Mouse (Mus musculus): ENCODE results near the gene Pxmp4. TPM values are rescaled to one million over a fixed set of nuclear protein-coding genes. Genes with fewer than 3 reads are reported as not detected.

Pxmp4 gene
- polyA plus RNA-seq, 1 experiment: 9.5 TPM

DNA sequence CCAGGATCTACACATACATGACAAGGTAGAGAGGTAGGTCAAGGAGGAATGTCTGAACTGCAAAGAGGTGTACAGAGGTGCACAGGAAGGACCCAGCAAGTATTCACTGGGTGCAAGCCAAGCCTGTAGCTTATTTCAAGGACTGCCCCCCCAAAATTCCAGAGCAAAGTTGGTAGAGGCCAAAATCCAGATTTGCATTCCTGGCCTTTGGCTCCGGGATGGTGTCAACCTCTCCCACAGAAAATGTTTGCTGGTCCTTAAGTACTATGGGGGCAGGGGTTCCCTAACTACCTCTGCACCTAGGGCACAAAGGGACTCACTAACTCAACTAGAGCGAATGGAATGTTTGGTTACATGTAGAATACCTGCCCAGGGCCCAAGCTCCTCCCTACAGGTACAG lies 35.7 kb downstream of the Pxmp4 start:
- Histone ChIP-seq H3K27me3 (ENCODE audit: control insufficient read depth, insufficient read depth, low read length, poor library complexity, severe bottlenecking) (no peaks in the 10 kb centered on the region), H3K9ac (ENCODE audit: low read depth, poor library complexity, severe bottlenecking) (peak overlapping the region; percentile 85; the same call in 1 of the 2 replicates), H3K9me3 (replicated peaks; ENCODE audit: control insufficient read depth, insufficient read depth, low read length, poor library complexity, severe bottlenecking) (no peaks in the 10 kb centered on the region), H3K4me3 (ENCODE audit: low read depth, low read length) (peak overlapping the region; percentile 99), H3K27ac (ENCODE audit: insufficient read depth, low read length) (no peak overlapping the region), H3K4me1 (ENCODE audit: control insufficient read depth, insufficient read depth, low read length) (peaks cover 1% of the 10 kb centered on the region), H3K36me3 (ENCODE audit: control insufficient read depth, insufficient read depth, low read length, poor library complexity, severe bottlenecking) (peaks cover 11% of the 10 kb centered on the region)
- no peak for TF ChIP-seq EP300 (IDR thresholded peaks at IDR 0.05; ENCODE audit: insufficient read depth, low read depth, low read length)
- TF ChIP-seq POLR2A (IDR thresholded peaks at IDR 0.05; ENCODE audit: insufficient read depth, low read length): no peak
- TF ChIP-seq CTCF (IDR thresholded peaks at IDR 0.05; ENCODE audit: low read depth, low read length): no peak

- TF ChIP-seq POLR2A (IDR thresholded peaks at IDR 0.05; ENCODE audit: insufficient read depth, low read length) (no peak), EP300 (IDR thresholded peaks at IDR 0.05; ENCODE audit: insufficient read depth, low read depth, low read length) (no peak), CTCF (IDR thresholded peaks at IDR 0.05; ENCODE audit: low read depth, low read length) (no peak)
- Histone ChIP-seq H3K27ac (ENCODE audit: insufficient read depth, low read length) (no peak overlapping the region), H3K36me3 (ENCODE audit: control insufficient read depth, insufficient read depth, low read length, poor library complexity, severe bottlenecking) (peaks cover 15% of the 10 kb centered on the region), H3K4me3 (ENCODE audit: low read depth, low read length) (no peak overlapping the region), H3K9ac (ENCODE audit: low read depth, poor library complexity, severe bottlenecking) (no peak overlapping the region), H3K9me3 (replicated peaks; ENCODE audit: control insufficient read depth, insufficient read depth, low read length, poor library complexity, severe bottlenecking) (no peaks in the 10 kb centered on the region), H3K27me3 (ENCODE audit: control insufficient read depth, insufficient read depth, low read length, poor library complexity, severe bottlenecking) (no peaks in the 10 kb centered on the region), H3K4me1 (ENCODE audit: control insufficient read depth, insufficient read depth, low read length) (peaks cover 1% of the 10 kb centered on the region)
These were observed 36.9 kb downstream of the Pxmp4 start for GRCm38 (mm10) chr2:154566641-154567040.

DNA sequence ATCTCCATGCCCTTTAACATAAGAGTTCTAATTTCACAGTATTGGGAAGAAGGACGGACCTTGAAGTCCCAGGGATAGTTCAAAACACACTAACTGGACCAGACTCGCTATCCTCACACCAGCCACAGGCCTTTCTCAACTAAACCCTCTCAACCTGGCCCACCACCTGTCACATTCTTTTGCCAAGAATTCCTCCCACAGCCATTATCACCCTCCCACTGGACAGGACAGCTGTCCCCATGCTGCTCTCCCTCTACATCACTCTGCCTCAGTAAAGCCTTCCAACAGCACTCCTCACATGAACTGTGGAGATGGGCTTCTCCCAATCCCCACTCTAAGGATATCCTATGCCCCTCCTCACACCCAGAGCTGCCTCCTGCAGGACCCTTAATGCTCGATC lies 37.9 kb downstream of the Pxmp4 start:
- Histone ChIP-seq H3K4me1 (ENCODE audit: control insufficient read depth, insufficient read depth, low read length) (peaks cover 1% of the 10 kb centered on the region), H3K9ac (ENCODE audit: low read depth, poor library complexity, severe bottlenecking) (no peak overlapping the region), H3K36me3 (ENCODE audit: control insufficient read depth, insufficient read depth, low read length, poor library complexity, severe bottlenecking) (peaks cover 16% of the 10 kb centered on the region), H3K4me3 (ENCODE audit: low read depth, low read length) (no peak overlapping the region), H3K27ac (ENCODE audit: insufficient read depth, low read length) (no peak overlapping the region), H3K27me3 (ENCODE audit: control insufficient read depth, insufficient read depth, low read length, poor library complexity, severe bottlenecking) (no peaks in the 10 kb centered on the region), H3K9me3 (replicated peaks; ENCODE audit: control insufficient read depth, insufficient read depth, low read length, poor library complexity, severe bottlenecking) (no peaks in the 10 kb centered on the region)
- TF ChIP-seq POLR2A (IDR thresholded peaks at IDR 0.05; ENCODE audit: insufficient read depth, low read length) (no peak), CTCF (IDR thresholded peaks at IDR 0.05; ENCODE audit: low read depth, low read length) (no peak), EP300 (IDR thresholded peaks at IDR 0.05; ENCODE audit: insufficient read depth, low read depth, low read length) (no peak)

GRCm38 (mm10) chr2:154563612-154564170 lies 39.8 kb downstream of the Pxmp4 start:
- no peaks in the 10 kb centered on the region for H3K9me3 ChIP-seq (replicated peaks; ENCODE audit: control insufficient read depth, insufficient read depth, low read length, poor library complexity, severe bottlenecking)
- H3K4me1 ChIP-seq (ENCODE audit: control insufficient read depth, insufficient read depth, low read length): peaks cover 1% of the 10 kb centered on the region
- H3K36me3 ChIP-seq (ENCODE audit: control insufficient read depth, insufficient read depth, low read length, poor library complexity, severe bottlenecking): peaks cover 16% of the 10 kb centered on the region
- no peaks in the 10 kb centered on the region for H3K27me3 ChIP-seq (ENCODE audit: control insufficient read depth, insufficient read depth, low read length, poor library complexity, severe bottlenecking)
- no peak for TF ChIP-seq CTCF (IDR thresholded peaks at IDR 0.05; ENCODE audit: low read depth, low read length)
- TF ChIP-seq EP300 (IDR thresholded peaks at IDR 0.05; ENCODE audit: insufficient read depth, low read depth, low read length): no peak
- no peak for TF ChIP-seq POLR2A (IDR thresholded peaks at IDR 0.05; ENCODE audit: insufficient read depth, low read length)
- no peak overlapping the region for H3K4me3 ChIP-seq (ENCODE audit: low read depth, low read length)
- H3K9ac ChIP-seq (ENCODE audit: low read depth, poor library complexity, severe bottlenecking): no peak overlapping the region
- no peak overlapping the region for H3K27ac ChIP-seq (ENCODE audit: insufficient read depth, low read length)

GRCm38 (mm10) chr2:154558264-154559039 lies 45.1 kb downstream of the Pxmp4 start, which contains the start of gene Necab3:
TSS of gene Necab3 (minus strand) at chr2:154558890.
- Histone ChIP-seq H3K9me3 (replicated peaks; ENCODE audit: control insufficient read depth, insufficient read depth, low read length, poor library complexity, severe bottlenecking) (no peaks in the 10 kb centered on the region), H3K36me3 (ENCODE audit: control insufficient read depth, insufficient read depth, low read length, poor library complexity, severe bottlenecking) (peaks cover 11% of the 10 kb centered on the region), H3K4me1 (ENCODE audit: control insufficient read depth, insufficient read depth, low read length) (no peaks in the 10 kb centered on the region), H3K27me3 (ENCODE audit: control insufficient read depth, insufficient read depth, low read length, poor library complexity, severe bottlenecking) (no peaks in the 10 kb centered on the region), H3K27ac (ENCODE audit: insufficient read depth, low read length) (no peak within 1 kb of the TSS), H3K9ac (ENCODE audit: low read depth, poor library complexity, severe bottlenecking) (peak within 1 kb of the TSS; percentile 56), H3K4me3 (ENCODE audit: low read depth, low read length) (peak within 1 kb of the TSS; percentile 89)
- TF ChIP-seq EP300 (IDR thresholded peaks at IDR 0.05; ENCODE audit: insufficient read depth, low read depth, low read length) (no peak), POLR2A (IDR thresholded peaks at IDR 0.05; ENCODE audit: insufficient read depth, low read length) (peak; percentile 56)

All from ES-Bruce4 (cell line).